Mouse (Mus musculus) lung, adult 2 months (tissue): ENCODE results near the gene Maff.

Experiments used
- CTCF ChIP-seq: fragments of 200-500 bp; IDR thresholded peaks from 2 replicates; pipeline ENCODE4 v1.5.1; 2011; ENCODE audit warnings: mild to moderate bottlenecking, low read length, control low read depth; ENCODE audit not compliant: insufficient read depth
- POLR2A ChIP-seq: fragments of 200-500 bp; IDR thresholded peaks from 2 replicates; pipeline ENCODE4 v1.6.1; 2011; ENCODE audit warnings: low read depth, mild to moderate bottlenecking, control low read depth, low read length, borderline replicate concordance; ENCODE audit errors: extremely low read depth

DNA sequence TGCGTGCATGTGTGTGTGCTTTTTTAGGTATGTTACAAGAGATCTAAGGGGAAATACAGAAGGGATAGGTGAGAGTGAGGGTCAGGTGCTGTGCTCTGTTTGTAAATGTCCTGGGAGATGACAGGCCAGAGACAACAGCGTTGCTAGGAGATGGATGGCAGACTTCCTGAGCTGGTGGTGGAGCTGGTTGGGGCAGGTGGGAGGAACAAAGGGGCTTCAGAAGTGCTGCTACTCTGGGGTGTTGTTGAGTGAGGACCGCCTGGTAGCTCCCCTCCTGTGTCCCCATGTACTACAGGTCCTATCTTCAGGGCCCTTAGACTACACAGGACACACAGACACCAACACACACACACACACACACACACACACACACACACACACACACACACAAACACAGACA is 28.3 kb downstream of the Maff start:
- TF ChIP-seq POLR2A (no peak), CTCF (no peak)
